Mouse (Mus musculus): Measurements from ENCODE around the gene Tmem270. TPM values are rescaled to one million over a fixed set of nuclear protein-coding genes. Genes with fewer than 3 reads are reported as not detected.

Gene Tmem270
- polyA plus RNA-seq, 1 experiment, result not detected

GRCm38 (mm10) chr5:134892717-134893116 is 13.8 kb downstream of the Tmem270 start:
- Histone ChIP-seq H3K4me2 (ENCODE audit: low read depth) (no peak overlapping the region), H3K36me3 (ENCODE audit: control insufficient read depth, insufficient read depth) (no peaks in the 10 kb centered on the region), H3K4me3 (no peak overlapping the region), H3ac (ENCODE audit: control insufficient read depth, insufficient read length) (no peak overlapping the region), H3K27me3 (ENCODE audit: control insufficient read depth, insufficient read depth, insufficient read length) (peaks cover 49% of the 10 kb centered on the region), H3K79me2 (ENCODE audit: control insufficient read depth, insufficient read depth) (no peaks in the 10 kb centered on the region)
- TF ChIP-seq REST (IDR thresholded peaks at IDR 0.05; ENCODE audit: insufficient read depth, insufficient read length) (no peak), TCF3 (IDR thresholded peaks at IDR 0.05; ENCODE audit: insufficient read length, low read depth) (no peak), TCF12 (IDR thresholded peaks at IDR 0.05; ENCODE audit: insufficient read depth, poor library complexity, severe bottlenecking) (no peak), USF1 (IDR thresholded peaks at IDR 0.05; ENCODE audit: low read depth) (no peak), MAX (IDR thresholded peaks at IDR 0.05; ENCODE audit: low read depth) (no peak), CEBPB (IDR thresholded peaks at IDR 0.05; ENCODE audit: insufficient read depth, poor library complexity, severe bottlenecking) (no peak), MYOD1 (IDR thresholded peaks at IDR 0.05; ENCODE audit: control insufficient read depth in 1 of 3, insufficient read length in 2 of 3, low read depth in 2 of 3) (no peak), POLR2AphosphoS2 (IDR thresholded peaks at IDR 0.05; ENCODE audit: insufficient read length, low read depth) (no peak), POLR2A (IDR thresholded peaks at IDR 0.05; ENCODE audit: insufficient read length, low read depth) (no peak), E2F4 (IDR thresholded peaks at IDR 0.05; ENCODE audit: insufficient read depth) (no peak), MYOG (IDR thresholded peaks at IDR 0.05; ENCODE audit: control insufficient read depth in 1 of 3, insufficient read depth in 1 of 3, insufficient read length in 2 of 3, low read depth in 2 of 3) (no peak), SRF (IDR thresholded peaks at IDR 0.05; ENCODE audit: control insufficient read depth, insufficient read length, low read depth) (no peak)

- H3K4me3 ChIP-seq, result no peak overlapping the region
- no peaks in the 10 kb centered on the region for H3K79me2 ChIP-seq (ENCODE audit: control insufficient read depth, insufficient read depth)
- no peaks in the 10 kb centered on the region for H3K36me3 ChIP-seq (ENCODE audit: control insufficient read depth, insufficient read depth)
- TF ChIP-seq MAX (IDR thresholded peaks at IDR 0.05; ENCODE audit: low read depth) (no peak), POLR2AphosphoS2 (IDR thresholded peaks at IDR 0.05; ENCODE audit: insufficient read length, low read depth) (no peak), SRF (IDR thresholded peaks at IDR 0.05; ENCODE audit: control insufficient read depth, insufficient read length, low read depth) (no peak), TCF12 (IDR thresholded peaks at IDR 0.05; ENCODE audit: insufficient read depth, poor library complexity, severe bottlenecking) (no peak), E2F4 (IDR thresholded peaks at IDR 0.05; ENCODE audit: insufficient read depth) (no peak), POLR2A (IDR thresholded peaks at IDR 0.05; ENCODE audit: insufficient read length, low read depth) (no peak), CEBPB (IDR thresholded peaks at IDR 0.05; ENCODE audit: insufficient read depth, poor library complexity, severe bottlenecking) (no peak), USF1 (IDR thresholded peaks at IDR 0.05; ENCODE audit: low read depth) (no peak), TCF3 (IDR thresholded peaks at IDR 0.05; ENCODE audit: insufficient read length, low read depth) (no peak), MYOD1 (IDR thresholded peaks at IDR 0.05; ENCODE audit: control insufficient read depth in 1 of 3, insufficient read length in 2 of 3, low read depth in 2 of 3) (no peak), REST (IDR thresholded peaks at IDR 0.05; ENCODE audit: insufficient read depth, insufficient read length) (no peak), MYOG (IDR thresholded peaks at IDR 0.05; ENCODE audit: control insufficient read depth in 1 of 3, insufficient read depth in 1 of 3, insufficient read length in 2 of 3, low read depth in 2 of 3) (no peak)
- H3ac ChIP-seq (ENCODE audit: control insufficient read depth, insufficient read length), result no peak overlapping the region
- peaks cover 49% of the 10 kb centered on the region for H3K27me3 ChIP-seq (ENCODE audit: control insufficient read depth, insufficient read depth, insufficient read length)
- no peak overlapping the region for H3K4me2 ChIP-seq (ENCODE audit: low read depth)
Observed at GRCm38 (mm10) chr5:134891552-134891951, 15.0 kb downstream of the Tmem270 start.

- peaks cover 40% of the 10 kb centered on the region for H3K27me3 ChIP-seq (ENCODE audit: control insufficient read depth, insufficient read depth, insufficient read length)
- no peaks in the 10 kb centered on the region for H3K79me2 ChIP-seq (ENCODE audit: control insufficient read depth, insufficient read depth)
- H3ac ChIP-seq (ENCODE audit: control insufficient read depth, insufficient read length), result no peak overlapping the region
- H3K36me3 ChIP-seq (ENCODE audit: control insufficient read depth, insufficient read depth), result no peaks in the 10 kb centered on the region
- no peak overlapping the region for H3K4me3 ChIP-seq
- no peak overlapping the region for H3K4me2 ChIP-seq (ENCODE audit: low read depth)
- TF ChIP-seq USF1 (IDR thresholded peaks at IDR 0.05; ENCODE audit: low read depth), result no peak
- TF ChIP-seq MAX (IDR thresholded peaks at IDR 0.05; ENCODE audit: low read depth), result no peak
- no peak for TF ChIP-seq CEBPB (IDR thresholded peaks at IDR 0.05; ENCODE audit: insufficient read depth, poor library complexity, severe bottlenecking)
- TF ChIP-seq MYOG (IDR thresholded peaks at IDR 0.05; ENCODE audit: control insufficient read depth in 1 of 3, insufficient read depth in 1 of 3, insufficient read length in 2 of 3, low read depth in 2 of 3), result no peak
- TF ChIP-seq SRF (IDR thresholded peaks at IDR 0.05; ENCODE audit: control insufficient read depth, insufficient read length, low read depth), result no peak
- TF ChIP-seq MYOD1 (IDR thresholded peaks at IDR 0.05; ENCODE audit: control insufficient read depth in 1 of 3, insufficient read length in 2 of 3, low read depth in 2 of 3), result no peak
- TF ChIP-seq POLR2A (IDR thresholded peaks at IDR 0.05; ENCODE audit: insufficient read length, low read depth), result no peak
- TF ChIP-seq TCF3 (IDR thresholded peaks at IDR 0.05; ENCODE audit: insufficient read length, low read depth), result no peak
- TF ChIP-seq POLR2AphosphoS2 (IDR thresholded peaks at IDR 0.05; ENCODE audit: insufficient read length, low read depth), result no peak
- TF ChIP-seq TCF12 (IDR thresholded peaks at IDR 0.05; ENCODE audit: insufficient read depth, poor library complexity, severe bottlenecking), result no peak
- no peak for TF ChIP-seq REST (IDR thresholded peaks at IDR 0.05; ENCODE audit: insufficient read depth, insufficient read length)
- no peak for TF ChIP-seq E2F4 (IDR thresholded peaks at IDR 0.05; ENCODE audit: insufficient read depth)
Observed at GRCm38 (mm10) chr5:134890601-134891054, 15.9 kb downstream of the Tmem270 start.

GRCm38 (mm10) chr5:134888505-134888904 is 18.0 kb downstream of the Tmem270 start:
- Histone ChIP-seq H3K36me3 (ENCODE audit: control insufficient read depth, insufficient read depth) (no peaks in the 10 kb centered on the region), H3ac (ENCODE audit: control insufficient read depth, insufficient read length) (no peak overlapping the region), H3K79me2 (ENCODE audit: control insufficient read depth, insufficient read depth) (no peaks in the 10 kb centered on the region), H3K4me3 (no peak overlapping the region), H3K27me3 (ENCODE audit: control insufficient read depth, insufficient read depth, insufficient read length) (peaks cover 40% of the 10 kb centered on the region), H3K4me2 (ENCODE audit: low read depth) (no peak overlapping the region)
- no peak for TF ChIP-seq TCF12 (IDR thresholded peaks at IDR 0.05; ENCODE audit: insufficient read depth, poor library complexity, severe bottlenecking)
- no peak for TF ChIP-seq MYOD1 (IDR thresholded peaks at IDR 0.05; ENCODE audit: control insufficient read depth in 1 of 3, insufficient read length in 2 of 3, low read depth in 2 of 3)
- TF ChIP-seq TCF3 (IDR thresholded peaks at IDR 0.05; ENCODE audit: insufficient read length, low read depth), result no peak
- no peak for TF ChIP-seq SRF (IDR thresholded peaks at IDR 0.05; ENCODE audit: control insufficient read depth, insufficient read length, low read depth)
- no peak for TF ChIP-seq POLR2AphosphoS2 (IDR thresholded peaks at IDR 0.05; ENCODE audit: insufficient read length, low read depth)
- no peak for TF ChIP-seq USF1 (IDR thresholded peaks at IDR 0.05; ENCODE audit: low read depth)
- TF ChIP-seq MYOG (IDR thresholded peaks at IDR 0.05; ENCODE audit: control insufficient read depth in 1 of 3, insufficient read depth in 1 of 3, insufficient read length in 2 of 3, low read depth in 2 of 3), result no peak
- TF ChIP-seq E2F4 (IDR thresholded peaks at IDR 0.05; ENCODE audit: insufficient read depth), result no peak
- no peak for TF ChIP-seq POLR2A (IDR thresholded peaks at IDR 0.05; ENCODE audit: insufficient read length, low read depth)
- TF ChIP-seq CEBPB (IDR thresholded peaks at IDR 0.05; ENCODE audit: insufficient read depth, poor library complexity, severe bottlenecking), result no peak
